Mouse (Mus musculus) forebrain, embryonic 10.5 days (tissue): ENCODE measurements around the gene Comp. TPM values are rescaled to one million over a fixed set of nuclear protein-coding genes. Genes with fewer than 3 reads are reported as not detected.

ENCODE experiments used
- DNase-seq: peaks from one replicate; pipeline ENCODE4 v3.0.0-alpha.2; 2017; ENCODE audit warnings: low spot score; ENCODE audit errors: extremely low spot score
- H3K27ac ChIP-seq: fragments of 300-500 bp; sonication (generic); 2 replicates; pipeline ENCODE4 v1.5.1; 2016; ENCODE audit warnings: mild to moderate bottlenecking
- H3K27me3 ChIP-seq: fragments of 300-500 bp; sonication (generic); 2 replicates; pipeline ENCODE4 v1.6.1; 2016; ENCODE audit warnings: mild to moderate bottlenecking; ENCODE audit not compliant: poor library complexity, severe bottlenecking
- H3K36me3 ChIP-seq: fragments of 300-500 bp; sonication (generic); replicated peaks from 2 replicates; pipeline ENCODE4 v1.6.1; 2016; ENCODE audit warnings: mild to moderate bottlenecking, moderate library complexity
- H3K4me1 ChIP-seq: fragments of 300-500 bp; sonication (generic); 2 replicates; pipeline ENCODE4 v1.6.1; 2016
- H3K4me3 ChIP-seq: fragments of 300-500 bp; sonication (generic); 2 replicates; pipeline ENCODE4 v1.5.1; 2016; ENCODE audit warnings: mild to moderate bottlenecking, moderate library complexity
- H3K9me3 ChIP-seq: fragments of 300-500 bp; sonication (generic); 2 replicates; pipeline ENCODE4 v1.6.1; 2016; ENCODE audit warnings: mild to moderate bottlenecking, moderate library complexity
- WGBS: fragments of 180-500 bp; shearing (Covaris S2); methylation state at CpG from one replicate; pipeline ENCODE4 v1.1.7; 2016; 5-methylcytosine and 5-hydroxymethylcytosine counted together
- polyA plus RNA-seq: library from polyadenylated mRNA; unstranded; fragments of >200 nt; fragmentation: Nextera tagmentation; extraction: Ambion mirVana; gene quantifications from 2 replicates; pipeline ENCODE4 v1.2.1, GENCODE M21; 2016

Comp gene
- 0.19 and 0.38 TPM in 2 replicates for polyA plus RNA-seq

DNA sequence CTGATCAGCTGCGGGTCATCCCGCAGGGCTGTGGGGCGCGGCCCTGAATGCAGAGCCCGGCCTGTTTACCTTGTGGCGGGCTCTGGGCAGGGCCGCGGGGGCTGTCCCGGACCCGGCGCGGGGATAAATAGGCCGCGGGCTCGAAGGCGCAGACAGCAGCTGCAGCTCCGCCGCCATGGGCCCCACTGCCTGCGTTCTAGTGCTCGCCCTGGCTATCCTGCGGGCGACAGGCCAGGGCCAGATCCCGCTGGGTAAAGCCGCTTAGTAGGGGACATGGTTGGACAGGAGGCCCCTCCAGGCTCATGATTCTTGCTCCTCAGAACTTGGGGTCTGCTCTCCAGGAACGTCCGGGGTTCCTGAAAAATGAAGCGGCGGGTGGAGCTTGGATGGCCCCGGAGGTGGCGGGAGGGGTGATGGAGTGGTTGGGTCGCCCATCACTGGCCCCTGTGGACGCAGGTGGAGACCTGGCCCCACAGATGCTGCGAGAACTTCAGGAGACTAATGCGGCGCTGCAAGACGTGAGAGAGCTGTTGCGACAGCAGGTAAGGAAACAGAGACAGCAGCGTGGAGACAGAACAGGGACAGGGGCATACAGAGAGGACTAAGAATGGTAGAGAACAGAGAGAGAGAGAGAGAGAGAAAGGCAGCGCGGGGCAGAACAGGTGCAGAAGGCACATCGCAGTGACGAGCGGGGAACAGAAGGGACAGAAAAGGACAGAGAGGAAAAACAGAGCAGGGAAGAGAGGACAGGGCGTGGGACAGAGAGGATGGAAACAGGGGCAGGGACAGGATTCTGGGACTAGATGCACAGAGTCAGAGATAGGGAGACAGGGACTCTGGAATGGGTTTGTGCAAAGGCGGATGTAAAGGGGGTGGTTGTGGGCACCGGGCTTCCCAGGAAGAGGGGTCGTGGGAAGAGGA, at the start of gene Comp:
Gene Comp (plus strand): TSS at position 162 of the 921 bp plus-strand sequence.
- Histone ChIP-seq H3K4me1 (peaks cover 36% of the 10 kb centered on the region), H3K27ac (no peak within 1 kb of the TSS), H3K36me3 (no peaks in the 10 kb centered on the region), H3K4me3 (peak within 1 kb of the TSS; percentile 51), H3K9me3 (no peaks in the 10 kb centered on the region), H3K27me3 (peaks cover 96% of the 10 kb centered on the region)
- no peak for DNase-seq
- 2% methylated on average over 47 of the region's 47 CpGs for WGBS

DNA sequence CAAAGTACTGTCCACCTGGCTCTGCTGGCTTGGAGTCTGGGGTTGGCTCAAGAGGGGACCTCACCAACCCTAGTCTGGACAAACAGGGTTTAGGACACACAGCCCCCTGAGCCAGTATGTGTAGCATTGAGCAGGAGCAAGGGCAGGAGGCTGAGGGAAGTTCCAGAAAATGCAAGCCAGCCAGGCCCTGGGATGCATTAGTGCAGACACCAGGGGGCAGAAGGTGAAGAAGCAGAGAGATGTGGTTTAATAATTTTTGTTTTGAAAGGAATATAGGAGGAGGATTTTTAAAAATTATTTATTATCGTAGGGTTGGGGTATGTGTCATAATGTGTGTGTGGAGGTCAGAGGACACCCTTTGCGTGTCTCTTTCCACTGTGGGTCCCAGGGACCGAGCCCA, 49.6 kb upstream of the Comp start:
- H3K4me3 ChIP-seq: no peak overlapping the region
- H3K4me1 ChIP-seq: 0 out of 2 replicates have a peak, but pooled peaks cover 3% of the 10 kb centered on the region
- no peak overlapping the region for H3K27ac ChIP-seq
- H3K36me3 ChIP-seq: peaks cover 41% of the 10 kb centered on the region
- H3K9me3 ChIP-seq: no peaks in the 10 kb centered on the region
- 93% methylated on average over 3 of the region's 3 CpGs for WGBS
- DNase-seq: no peak
- peaks cover 5% of the 10 kb centered on the region for H3K27me3 ChIP-seq

DNA sequence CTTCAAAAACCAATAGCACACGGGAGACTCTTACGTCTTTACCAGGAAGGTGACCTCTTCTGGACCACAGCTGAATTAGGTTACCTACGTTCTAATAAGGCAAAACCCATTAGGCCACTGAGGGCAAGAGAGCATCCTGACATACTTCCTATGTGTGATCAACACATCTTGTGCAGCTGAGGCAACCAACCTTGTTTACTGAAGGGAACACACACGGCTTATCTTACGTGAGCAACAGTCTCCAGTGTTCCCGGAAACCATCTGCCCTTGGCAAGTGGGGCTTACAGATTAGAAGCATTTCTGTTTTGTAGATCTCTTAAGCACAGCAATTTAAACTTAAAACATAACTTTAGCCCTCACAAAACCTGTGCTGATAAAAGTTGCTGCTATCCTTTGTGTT, 45.8 kb upstream of the Comp start:
- H3K36me3 ChIP-seq: peaks cover 61% of the 10 kb centered on the region
- H3K4me1 ChIP-seq: peaks cover 41% of the 10 kb centered on the region
- no peak overlapping the region for H3K4me3 ChIP-seq
- no peak for DNase-seq
- no peak overlapping the region for H3K27ac ChIP-seq
- no peaks in the 10 kb centered on the region for H3K9me3 ChIP-seq
- WGBS: 92% methylated on average over 6 of the region's 6 CpGs
- H3K27me3 ChIP-seq: peaks cover 35% of the 10 kb centered on the region

- H3K27me3 ChIP-seq: peaks cover 35% of the 10 kb centered on the region
- H3K4me1 ChIP-seq: peaks cover 45% of the 10 kb centered on the region
- no peaks in the 10 kb centered on the region for H3K9me3 ChIP-seq
- H3K36me3 ChIP-seq: peaks cover 70% of the 10 kb centered on the region
- peak within 1 kb of the TSS; percentile 40 for H3K4me3 ChIP-seq
- WGBS: 22% methylated on average over 14 of the region's 14 CpGs
- H3K27ac ChIP-seq: peak within 1 kb of the TSS; percentile 45
- no peak for DNase-seq
These were observed 44.1 kb upstream of the Comp start, which contains the start of gene Gdf1 for GRCm38 (mm10) chr8:70329124-70329834. Gdf1 (plus strand) TSS chr8:70329817.

DNA sequence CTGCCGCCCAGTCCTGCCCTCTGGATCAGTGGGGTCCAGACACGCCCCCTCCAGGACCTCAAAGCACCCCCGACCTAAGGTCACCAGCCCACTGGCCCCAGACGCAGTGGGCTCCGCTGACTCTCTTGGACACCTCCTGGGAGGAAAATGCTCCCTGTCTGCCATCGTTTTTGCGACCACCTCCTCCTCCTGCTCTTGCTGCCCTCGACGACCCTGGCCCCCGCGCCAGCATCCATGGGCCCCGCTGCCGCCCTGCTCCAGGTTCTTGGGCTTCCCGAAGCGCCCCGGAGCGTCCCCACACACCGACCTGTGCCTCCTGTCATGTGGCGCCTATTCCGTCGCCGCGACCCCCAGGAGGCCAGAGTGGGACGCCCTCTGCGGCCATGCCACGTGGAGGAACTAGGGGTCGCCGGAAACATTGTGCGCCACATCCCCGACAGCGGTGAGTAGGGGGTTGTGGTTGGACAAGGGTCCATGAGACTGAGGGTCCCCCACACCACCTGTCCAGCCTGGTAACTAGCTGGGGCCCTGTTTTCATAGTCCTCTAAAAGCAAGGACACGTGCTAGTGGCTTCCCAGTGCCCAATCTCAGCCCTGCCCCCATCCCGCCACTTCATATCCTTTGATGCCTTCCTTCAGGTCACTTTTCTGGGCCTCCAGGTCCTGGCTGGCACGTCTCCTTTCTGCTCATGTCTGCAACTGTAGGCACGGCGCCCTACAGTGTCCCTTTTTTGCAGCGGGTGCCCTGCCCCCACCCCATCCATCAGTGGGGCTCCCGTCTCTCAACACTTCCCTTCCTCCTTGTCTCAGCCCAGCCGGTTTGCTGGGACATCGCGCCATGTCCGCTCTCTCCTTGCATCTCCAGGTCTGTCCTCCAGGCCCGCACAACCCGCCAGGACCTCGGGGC, 43.3 kb upstream of the Comp start:
- peak; percentile 53 for DNase-seq
- peaks cover 76% of the 10 kb centered on the region for H3K36me3 ChIP-seq
- peak overlapping the region; percentile 45 for H3K27ac ChIP-seq

DNA sequence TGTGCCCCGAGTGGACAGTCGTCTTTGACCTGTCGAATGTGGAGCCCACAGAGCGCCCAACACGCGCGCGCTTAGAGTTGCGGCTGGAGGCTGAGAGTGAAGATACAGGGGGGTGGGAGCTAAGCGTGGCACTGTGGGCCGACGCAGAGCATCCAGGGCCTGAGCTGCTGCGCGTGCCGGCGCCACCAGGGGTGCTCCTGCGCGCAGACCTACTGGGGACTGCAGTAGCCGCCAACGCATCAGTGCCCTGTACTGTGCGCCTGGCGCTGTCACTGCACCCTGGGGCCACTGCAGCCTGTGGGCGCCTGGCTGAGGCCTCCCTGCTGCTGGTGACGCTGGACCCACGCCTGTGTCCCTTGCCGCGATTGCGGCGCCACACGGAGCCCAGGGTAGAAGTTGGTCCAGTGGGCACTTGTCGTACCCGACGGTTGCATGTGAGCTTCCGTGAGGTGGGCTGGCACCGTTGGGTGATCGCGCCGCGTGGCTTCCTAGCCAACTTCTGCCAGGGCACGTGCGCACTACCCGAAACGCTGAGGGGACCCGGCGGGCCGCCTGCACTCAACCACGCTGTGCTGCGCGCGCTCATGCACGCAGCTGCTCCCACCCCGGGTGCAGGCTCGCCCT, 42.5 kb upstream of the Comp start:
- 26% methylated on average over 53 of the region's 53 CpGs for WGBS
- H3K36me3 ChIP-seq: peaks cover 81% of the 10 kb centered on the region
- peak; percentile 65 for DNase-seq

More for the DNA sequence above, 43.3 kb upstream of the Comp start:
- WGBS: 4% methylated on average over 45 of the region's 45 CpGs
- Histone ChIP-seq H3K4me1 (peaks cover 45% of the 10 kb centered on the region), H3K27me3 (peaks cover 35% of the 10 kb centered on the region), H3K4me3 (peak overlapping the region; percentile 40), H3K9me3 (no peaks in the 10 kb centered on the region)

GRCm38 (mm10) chr8:70331526-70331925, 41.8 kb upstream of the Comp start:
- H3K9me3 ChIP-seq: no peaks in the 10 kb centered on the region
- peaks cover 88% of the 10 kb centered on the region for H3K36me3 ChIP-seq
- H3K27ac ChIP-seq: no peak overlapping the region
- H3K4me1 ChIP-seq: peaks cover 45% of the 10 kb centered on the region
- WGBS: 74% methylated on average over 19 of the region's 19 CpGs
- no peak overlapping the region; the same call in 1 of the 2 replicates for H3K4me3 ChIP-seq
- H3K27me3 ChIP-seq: peaks cover 35% of the 10 kb centered on the region
- peak; percentile 31 for DNase-seq

More for the DNA sequence above, 42.5 kb upstream of the Comp start:
- H3K27ac ChIP-seq: peak overlapping the region; percentile 45
- H3K4me3 ChIP-seq: peak overlapping the region; percentile 40
- H3K27me3 ChIP-seq: peaks cover 35% of the 10 kb centered on the region
- peaks cover 45% of the 10 kb centered on the region for H3K4me1 ChIP-seq
- H3K9me3 ChIP-seq: no peaks in the 10 kb centered on the region

GRCm38 (mm10) chr8:70332070-70332877, 41.1 kb upstream of the Comp start:
- peaks cover 45% of the 10 kb centered on the region for H3K4me1 ChIP-seq
- H3K27me3 ChIP-seq: peaks cover 35% of the 10 kb centered on the region
- H3K27ac ChIP-seq: peak overlapping the region; percentile 51; the same call in 1 of the 2 replicates
- H3K9me3 ChIP-seq: no peaks in the 10 kb centered on the region
- peak overlapping the region; percentile 23; the same call in 1 of the 2 replicates for H3K4me3 ChIP-seq
- peak; percentile 81 for DNase-seq
- 26% methylated on average over 41 of the region's 41 CpGs for WGBS
- H3K36me3 ChIP-seq: peaks cover 91% of the 10 kb centered on the region

GRCm38 (mm10) chr8:70332878-70333202, 40.5 kb upstream of the Comp start:
- WGBS: 97% methylated on average over 6 of the region's 6 CpGs
- Histone ChIP-seq H3K4me1 (peaks cover 45% of the 10 kb centered on the region), H3K9me3 (no peaks in the 10 kb centered on the region), H3K4me3 (no peak overlapping the region), H3K27ac (no peak overlapping the region), H3K36me3 (peaks cover 91% of the 10 kb centered on the region), H3K27me3 (peaks cover 35% of the 10 kb centered on the region)
- DNase-seq: no peak

DNA sequence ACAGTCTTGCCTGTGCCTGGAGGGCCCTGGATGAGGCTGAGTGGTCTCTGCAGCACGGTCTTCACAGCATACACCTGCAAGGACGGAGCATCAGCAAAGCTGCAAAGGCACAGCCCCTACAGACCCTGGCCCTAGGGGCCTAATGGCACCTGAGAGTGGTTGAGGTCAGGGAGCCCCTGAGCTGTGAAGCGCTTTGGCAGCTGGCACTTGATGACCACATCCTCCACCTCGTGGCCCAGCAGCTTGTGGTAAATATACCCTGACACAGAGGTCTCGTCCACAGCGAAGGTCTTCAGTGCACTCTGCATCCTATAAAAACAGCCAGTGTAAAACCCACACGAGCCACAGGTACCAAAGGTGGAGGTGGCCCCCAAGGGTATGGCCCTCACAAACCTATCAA, 34.4 kb upstream of the Comp start:
- Histone ChIP-seq H3K4me3 (no peak overlapping the region), H3K4me1 (peaks cover 16% of the 10 kb centered on the region; the same call in 1 of the 2 replicates), H3K36me3 (peaks cover 100% of the 10 kb centered on the region), H3K27me3 (no peaks in the 10 kb centered on the region), H3K27ac (no peak overlapping the region), H3K9me3 (no peaks in the 10 kb centered on the region)
- no peak for DNase-seq
- WGBS: 90% methylated on average over 7 of the region's 7 CpGs

- H3K27me3 ChIP-seq: no peaks in the 10 kb centered on the region
- 93% methylated on average over 7 of the region's 7 CpGs for WGBS
These were observed 32.7 kb upstream of the Comp start for GRCm38 (mm10) chr8:70340659-70341058.

More at GRCm38 (mm10) chr8:70340659-70341058, 32.7 kb upstream of the Comp start:
- Histone ChIP-seq H3K4me3 (no peak overlapping the region), H3K4me1 (peaks cover 20% of the 10 kb centered on the region; the same call in 1 of the 2 replicates), H3K9me3 (no peaks in the 10 kb centered on the region), H3K36me3 (peaks cover 97% of the 10 kb centered on the region), H3K27ac (no peak overlapping the region)
- DNase-seq: no peak
